Mouse (Mus musculus): Measurements from ENCODE around the gene Nmral1. TPM values are rescaled to one million over a fixed set of nuclear protein-coding genes. Genes with fewer than 3 reads are reported as not detected.

Gene Nmral1
- total and polyA plus RNA-seq, 2 experiments from 2014 or later: 44.3 to 45.7 TPM

DNA sequence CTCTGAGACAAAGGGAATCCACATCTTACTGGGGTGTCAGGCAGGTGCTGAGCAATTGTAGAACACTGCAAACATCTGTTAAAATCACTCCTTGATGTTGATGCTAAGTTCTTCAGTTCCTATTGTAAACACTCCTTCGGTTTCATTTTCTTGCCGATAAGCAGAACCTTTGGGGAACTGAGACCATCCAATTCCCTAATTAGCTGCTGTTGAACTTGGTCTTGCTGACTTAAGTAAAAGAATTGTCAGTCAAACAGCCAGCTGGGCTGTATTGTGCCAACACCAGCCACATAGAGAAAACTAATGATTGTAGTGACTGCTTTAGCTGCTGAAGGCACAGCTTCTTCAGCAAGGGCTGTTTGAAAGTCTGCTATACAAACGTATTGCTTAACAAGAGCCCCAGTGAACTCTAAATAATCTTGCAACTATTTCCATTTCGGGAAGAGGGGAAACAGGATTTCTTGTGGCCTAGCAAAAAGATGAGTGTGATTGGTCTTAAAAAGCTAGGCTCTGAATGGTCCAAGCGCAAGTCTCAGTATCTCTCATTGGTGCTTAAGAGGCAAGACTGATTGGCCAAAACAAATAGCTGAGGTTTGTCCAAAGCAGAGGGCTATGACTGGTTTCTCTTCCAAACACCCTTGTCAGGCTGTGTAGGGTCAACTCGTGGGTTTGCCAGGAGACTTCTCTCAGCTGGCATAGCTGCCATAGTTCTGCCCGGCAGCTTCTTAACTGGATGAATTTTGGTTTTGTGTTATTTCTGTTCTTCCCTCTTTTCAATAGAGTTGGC is 3.2 kb upstream of the Nmral1 start:
- no peak for TF ChIP-seq CTCF (IDR thresholded peaks at IDR 0.05; ENCODE audit: low read depth)
- H3K27me3 ChIP-seq (ENCODE audit: insufficient read depth, low read length): no peaks in the 10 kb centered on the region
- H3K36me3 ChIP-seq (ENCODE audit: insufficient read depth): no peaks in the 10 kb centered on the region
- H3K9ac ChIP-seq: no peak overlapping the region
- H3K9me3 ChIP-seq (ENCODE audit: low read length): no peaks in the 10 kb centered on the region
- no peak overlapping the region for H3K4me3 ChIP-seq (ENCODE audit: low read depth, low read length)
- WGBS: 61% methylated on average over 7 of the region's 7 CpGs
- peaks cover 12% of the 10 kb centered on the region; the same call in 1 of the 2 replicates for H3K4me1 ChIP-seq (ENCODE audit: insufficient read depth)
- no peak overlapping the region for H3K4me2 ChIP-seq (ENCODE audit: low read depth)
- no peak overlapping the region for H3K27ac ChIP-seq (ENCODE audit: low read depth, low read length)
- DNase-seq (no peak), ATAC-seq (no peak)

DNA sequence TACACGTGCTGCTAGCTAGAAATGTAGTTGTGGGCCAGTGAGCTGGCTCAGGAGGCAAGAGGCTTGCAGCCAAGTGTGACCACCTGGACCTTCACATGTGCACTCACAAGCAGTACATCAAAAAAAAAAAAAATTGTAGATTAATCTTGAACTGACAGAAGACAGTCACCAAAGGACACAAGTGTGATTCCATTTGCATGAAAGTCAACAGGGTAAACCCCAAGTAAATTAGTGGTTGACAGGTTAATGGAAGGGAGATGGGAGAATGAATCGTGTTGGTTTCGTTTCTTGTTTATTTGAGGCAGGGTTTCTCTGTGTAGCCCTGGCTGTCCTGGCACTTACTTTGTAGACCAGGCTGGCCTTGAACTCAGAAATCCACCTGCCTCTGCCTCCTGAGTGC is 1.3 kb downstream of the Nmral1 start:
- 48% methylated on average over 3 of the region's 3 CpGs for WGBS
- ATAC-seq: no peak
- no peak overlapping the region for H3K9ac ChIP-seq

DNA sequence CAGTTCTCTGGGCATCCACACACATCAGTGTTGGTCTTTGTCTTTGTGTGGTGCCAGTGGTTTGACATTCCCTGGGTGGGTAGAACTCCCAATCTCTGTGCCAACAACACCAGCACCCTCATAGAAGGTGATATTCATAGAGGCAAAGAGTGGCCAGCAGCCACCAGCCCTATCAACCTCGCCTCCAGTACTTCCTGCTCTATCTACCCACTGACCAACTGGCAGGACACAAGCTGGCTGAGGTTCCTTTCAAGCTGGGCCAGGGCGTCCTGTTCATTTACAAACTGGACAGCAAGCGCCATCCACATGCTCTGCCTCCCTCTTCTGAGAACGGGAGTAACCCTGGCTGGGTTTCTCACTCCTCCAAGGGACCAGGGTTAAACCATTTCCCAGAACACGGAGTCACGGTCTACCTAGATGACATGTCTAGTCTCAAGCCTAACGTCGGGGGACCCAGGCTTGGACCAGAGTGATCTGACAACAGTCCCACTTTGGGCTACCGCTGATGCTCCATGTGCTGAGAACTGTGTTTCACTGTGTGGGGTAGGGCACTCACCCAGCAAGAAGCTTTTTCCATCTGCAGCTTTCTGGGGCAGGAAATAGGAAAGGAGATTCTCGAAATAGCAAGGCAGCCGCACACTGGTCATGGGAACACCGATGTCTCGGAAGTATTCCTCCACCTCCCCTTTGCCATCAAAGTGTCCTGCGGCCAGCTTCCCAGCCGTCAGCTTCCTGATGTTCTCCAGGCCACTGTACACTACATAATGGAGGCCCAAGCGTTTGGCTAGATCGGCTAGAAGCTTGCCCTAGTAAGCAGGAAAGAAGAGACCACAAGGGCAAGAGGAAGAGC is 5.1 kb downstream of the Nmral1 start:
- Histone ChIP-seq H3K36me3 (ENCODE audit: insufficient read depth) (peaks cover 29% of the 10 kb centered on the region), H3K9me3 (ENCODE audit: low read length) (no peaks in the 10 kb centered on the region), H3K27me3 (ENCODE audit: insufficient read depth, low read length) (no peaks in the 10 kb centered on the region), H3K4me2 (ENCODE audit: low read depth) (no peak overlapping the region), H3K27ac (ENCODE audit: low read depth, low read length) (no peak overlapping the region), H3K4me3 (ENCODE audit: low read depth, low read length) (no peak overlapping the region), H3K9ac (no peak overlapping the region), H3K4me1 (ENCODE audit: insufficient read depth) (peaks cover 6% of the 10 kb centered on the region; the same call in 1 of the 2 replicates)
- no peak for TF ChIP-seq CTCF (IDR thresholded peaks at IDR 0.05; ENCODE audit: low read depth)
- ATAC-seq: no peak
- DNase-seq: no peak
- 93% methylated on average over 17 of the region's 17 CpGs for WGBS

More for the DNA sequence above, 1.3 kb downstream of the Nmral1 start:
- Histone ChIP-seq H3K9me3 (ENCODE audit: low read length) (no peaks in the 10 kb centered on the region), H3K4me2 (ENCODE audit: low read depth) (peak overlapping the region; percentile 74), H3K4me1 (ENCODE audit: insufficient read depth) (peaks cover 6% of the 10 kb centered on the region; the same call in 1 of the 2 replicates), H3K27me3 (ENCODE audit: insufficient read depth, low read length) (no peaks in the 10 kb centered on the region), H3K36me3 (ENCODE audit: insufficient read depth) (peaks cover 12% of the 10 kb centered on the region; the same call in 1 of the 2 replicates), H3K27ac (ENCODE audit: low read depth, low read length) (no peak overlapping the region), H3K4me3 (ENCODE audit: low read depth, low read length) (peak overlapping the region; percentile 54)
- no peak for DNase-seq
- TF ChIP-seq CTCF (IDR thresholded peaks at IDR 0.05; ENCODE audit: low read depth): no peak

DNA sequence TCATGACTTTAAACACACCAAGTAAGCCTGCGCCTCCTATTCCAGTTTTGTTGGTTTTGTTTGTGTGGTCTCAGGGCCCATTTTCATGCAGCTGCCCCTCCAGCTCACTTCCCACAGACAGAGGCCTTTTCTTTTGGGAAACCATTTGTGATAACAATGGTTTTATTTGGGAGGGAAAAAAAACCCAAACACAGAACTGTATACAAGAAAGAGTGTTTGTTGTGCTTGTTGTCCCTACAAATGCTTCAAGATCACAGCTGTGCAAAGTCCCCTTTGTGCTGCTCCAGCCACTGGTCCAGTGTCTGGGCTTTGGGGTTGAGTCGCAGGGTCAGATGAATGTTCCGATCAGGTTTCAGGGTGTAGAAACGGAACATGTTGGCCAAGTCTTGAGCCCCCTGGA is 8.0 kb downstream of the Nmral1 start:
- no peak for DNase-seq
- Histone ChIP-seq H3K36me3 (ENCODE audit: insufficient read depth) (peaks cover 58% of the 10 kb centered on the region), H3K9me3 (ENCODE audit: low read length) (no peaks in the 10 kb centered on the region), H3K4me1 (ENCODE audit: insufficient read depth) (no peaks in the 10 kb centered on the region), H3K9ac (no peak overlapping the region), H3K4me3 (ENCODE audit: low read depth, low read length) (no peak overlapping the region), H3K27me3 (ENCODE audit: insufficient read depth, low read length) (no peaks in the 10 kb centered on the region), H3K4me2 (ENCODE audit: low read depth) (no peak overlapping the region), H3K27ac (ENCODE audit: low read depth, low read length) (no peak overlapping the region)
- no peak for ATAC-seq
- 95% methylated on average over 4 of the region's 4 CpGs for WGBS
- TF ChIP-seq CTCF (IDR thresholded peaks at IDR 0.05; ENCODE audit: low read depth): no peak

DNA sequence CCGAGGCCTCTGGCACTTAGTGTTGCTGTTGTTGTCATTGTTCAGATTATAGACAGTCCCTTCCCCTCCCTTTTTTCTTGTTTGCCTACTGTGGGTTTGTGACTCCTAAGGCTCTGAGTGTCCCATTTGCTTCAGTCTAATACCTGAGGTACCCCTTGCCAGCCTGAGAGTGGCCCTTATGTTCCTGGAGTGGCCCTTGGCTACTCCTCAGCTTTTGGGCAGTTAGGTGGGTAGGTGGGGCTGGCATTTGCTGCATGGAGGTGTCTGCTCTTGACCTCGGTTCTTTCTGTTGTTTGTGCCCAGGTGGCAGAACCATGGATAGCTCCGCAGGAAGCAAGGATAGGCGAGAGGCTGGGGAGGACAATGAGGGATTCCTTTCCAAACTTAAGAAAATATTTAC is 13.6 kb downstream of the Nmral1 start:
- Histone ChIP-seq H3K9me3 (ENCODE audit: low read length) (no peaks in the 10 kb centered on the region), H3K4me3 (ENCODE audit: low read depth, low read length) (no peak overlapping the region), H3K4me1 (ENCODE audit: insufficient read depth) (no peaks in the 10 kb centered on the region), H3K36me3 (ENCODE audit: insufficient read depth) (peaks cover 85% of the 10 kb centered on the region), H3K9ac (no peak overlapping the region), H3K4me2 (ENCODE audit: low read depth) (no peak overlapping the region), H3K27me3 (ENCODE audit: insufficient read depth, low read length) (no peaks in the 10 kb centered on the region), H3K27ac (ENCODE audit: low read depth, low read length) (no peak overlapping the region)
- ATAC-seq (no peak), DNase-seq (no peak)
- TF ChIP-seq CTCF (IDR thresholded peaks at IDR 0.05; ENCODE audit: low read depth): no peak
- WGBS: 77% methylated on average over 4 of the region's 4 CpGs

DNA sequence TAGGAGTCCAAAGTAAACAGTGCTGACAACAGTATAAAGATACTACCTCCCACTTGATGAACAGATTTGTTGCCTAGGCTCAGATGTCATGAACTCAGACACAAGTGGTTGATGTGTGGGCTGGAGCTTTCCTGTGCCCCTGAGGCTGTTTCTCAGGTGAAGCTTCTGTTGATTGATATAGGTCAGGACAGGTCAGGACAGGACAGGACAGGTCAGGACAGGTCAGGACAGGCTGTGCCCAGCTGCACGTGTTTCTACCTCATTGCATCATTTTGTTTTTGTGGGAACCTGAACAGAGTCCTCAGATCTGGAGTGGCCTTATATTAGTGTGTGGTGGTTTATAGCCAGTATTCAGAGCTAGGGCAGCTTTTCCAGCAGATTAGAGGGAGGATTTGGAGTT is 16.5 kb downstream of the Nmral1 start:
- TF ChIP-seq CTCF (IDR thresholded peaks at IDR 0.05; ENCODE audit: low read depth): no peak
- 81% methylated on average over 1 of the region's 1 CpGs for WGBS
- H3K27me3 ChIP-seq (ENCODE audit: insufficient read depth, low read length): no peaks in the 10 kb centered on the region
- no peak overlapping the region for H3K4me3 ChIP-seq (ENCODE audit: low read depth, low read length)
- no peak overlapping the region for H3K9ac ChIP-seq
- DNase-seq: no peak
- H3K27ac ChIP-seq (ENCODE audit: low read depth, low read length): no peak overlapping the region
- H3K9me3 ChIP-seq (ENCODE audit: low read length): no peaks in the 10 kb centered on the region
- no peak overlapping the region for H3K4me2 ChIP-seq (ENCODE audit: low read depth)
- peaks cover 95% of the 10 kb centered on the region for H3K36me3 ChIP-seq (ENCODE audit: insufficient read depth)
- ATAC-seq: no peak
- H3K4me1 ChIP-seq (ENCODE audit: insufficient read depth): no peaks in the 10 kb centered on the region

DNA sequence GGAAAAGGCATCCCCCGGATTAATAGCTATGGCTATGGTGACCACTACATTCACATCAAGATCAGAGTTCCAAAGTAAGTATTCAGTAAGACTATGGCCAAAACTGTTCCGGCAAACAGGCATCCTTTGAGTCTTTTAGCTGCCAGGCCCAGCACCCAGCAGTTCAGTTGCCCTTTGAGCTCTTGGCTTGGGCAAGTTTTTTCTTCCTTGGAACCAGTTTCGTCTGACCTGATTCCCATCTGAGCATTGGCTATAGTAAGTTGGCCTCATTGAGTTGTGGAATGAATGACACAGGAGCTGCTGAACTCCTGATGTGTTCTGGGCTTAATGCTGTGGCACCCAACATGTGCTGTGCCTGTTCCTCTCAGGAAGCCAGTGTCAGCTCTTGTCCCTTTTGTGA is 17.9 kb downstream of the Nmral1 start:
- Histone ChIP-seq H3K27ac (ENCODE audit: low read depth, low read length) (no peak overlapping the region), H3K9me3 (ENCODE audit: low read length) (no peaks in the 10 kb centered on the region), H3K4me3 (ENCODE audit: low read depth, low read length) (no peak overlapping the region), H3K4me2 (ENCODE audit: low read depth) (no peak overlapping the region), H3K36me3 (ENCODE audit: insufficient read depth) (peaks cover 95% of the 10 kb centered on the region), H3K9ac (no peak overlapping the region), H3K4me1 (ENCODE audit: insufficient read depth) (no peaks in the 10 kb centered on the region), H3K27me3 (ENCODE audit: insufficient read depth, low read length) (no peaks in the 10 kb centered on the region)
- no peak for TF ChIP-seq CTCF (IDR thresholded peaks at IDR 0.05; ENCODE audit: low read depth)
- WGBS: 88% methylated on average over 3 of the region's 3 CpGs
- no peak for DNase-seq
- ATAC-seq: no peak

Measured in forebrain, postnatal 0 days (tissue).